Mouse (Mus musculus) lung, embryonic 14.5 days (tissue): ENCODE data around the gene Asna1. TPM values are rescaled to one million over a fixed set of nuclear protein-coding genes. Genes with fewer than 3 reads are reported as not detected.

ENCODE experiments used
- ATAC-seq: fragments of 200-750 bp; cut with Nextera tagmentation; 2 replicates; pipeline ENCODE4 v1.8.0; 2017; ENCODE audit warnings: mild to moderate bottlenecking, moderate TSS enrichment, moderate library complexity; ENCODE audit not compliant: insufficient read depth
- DNase-seq: peaks from one replicate; pipeline ENCODE4 v3.0.0-alpha.2; 2015
- H3K27ac ChIP-seq: fragments of 300-500 bp; sonication (generic); 2 replicates; pipeline ENCODE4 v1.5.1; 2014; ENCODE audit warnings: low read depth, mild to moderate bottlenecking, moderate library complexity
- H3K27me3 ChIP-seq: fragments of 300-500 bp; sonication (generic); 2 replicates; pipeline ENCODE4 v1.6.1; 2014; ENCODE audit warnings: low read length, control low read depth; ENCODE audit not compliant: insufficient read depth
- H3K36me3 ChIP-seq: fragments of 300-500 bp; sonication (generic); 2 replicates; pipeline ENCODE4 v1.6.1; 2014; ENCODE audit warnings: control low read depth; ENCODE audit not compliant: insufficient read depth
- H3K4me1 ChIP-seq: fragments of 300-500 bp; sonication (generic); 2 replicates; pipeline ENCODE4 v1.6.1; 2014; ENCODE audit warnings: antibody characterized with exemption, control low read depth; ENCODE audit not compliant: insufficient read depth
- H3K4me2 ChIP-seq: fragments of 300-500 bp; sonication (generic); 2 replicates; pipeline ENCODE4 v1.6.1; 2014; ENCODE audit warnings: mild to moderate bottlenecking
- H3K4me3 ChIP-seq: fragments of 300-500 bp; sonication (generic); 2 replicates; pipeline ENCODE4 v1.5.1; 2014; ENCODE audit warnings: low read depth, low read length
- H3K9ac ChIP-seq: fragments of 300-500 bp; sonication (generic); 2 replicates; pipeline ENCODE4 v1.6.1; 2014
- H3K9me3 ChIP-seq: fragments of 300-500 bp; sonication (generic); 2 replicates; pipeline ENCODE4 v1.6.1; 2016; ENCODE audit warnings: low read depth, low read length, control low read depth
- CTCF ChIP-seq: IDR thresholded peaks from 2 replicates; pipeline ENCODE4 v1.5.1; 2016; ENCODE audit warnings: antibody characterized with exemption, low read depth
- WGBS: fragments of 180-500 bp; shearing (Covaris S2); extraction: QIAGEN DNeasy Blood & Tissue Kit; methylation state at CpG from one replicate; pipeline ENCODE4 v1.1.7; 2014; 5-methylcytosine and 5-hydroxymethylcytosine counted together
- polyA plus RNA-seq: library from polyadenylated mRNA; unstranded; fragments of >200 nt; fragmentation: Nextera tagmentation; extraction: Ambion mirVana; gene quantifications from 2 replicates; pipeline ENCODE4 v1.2.1, GENCODE M21; 2014

Asna1 gene
- polyA plus RNA-seq, 1 experiment from 2014 or later, result 98.0 TPM

DNA sequence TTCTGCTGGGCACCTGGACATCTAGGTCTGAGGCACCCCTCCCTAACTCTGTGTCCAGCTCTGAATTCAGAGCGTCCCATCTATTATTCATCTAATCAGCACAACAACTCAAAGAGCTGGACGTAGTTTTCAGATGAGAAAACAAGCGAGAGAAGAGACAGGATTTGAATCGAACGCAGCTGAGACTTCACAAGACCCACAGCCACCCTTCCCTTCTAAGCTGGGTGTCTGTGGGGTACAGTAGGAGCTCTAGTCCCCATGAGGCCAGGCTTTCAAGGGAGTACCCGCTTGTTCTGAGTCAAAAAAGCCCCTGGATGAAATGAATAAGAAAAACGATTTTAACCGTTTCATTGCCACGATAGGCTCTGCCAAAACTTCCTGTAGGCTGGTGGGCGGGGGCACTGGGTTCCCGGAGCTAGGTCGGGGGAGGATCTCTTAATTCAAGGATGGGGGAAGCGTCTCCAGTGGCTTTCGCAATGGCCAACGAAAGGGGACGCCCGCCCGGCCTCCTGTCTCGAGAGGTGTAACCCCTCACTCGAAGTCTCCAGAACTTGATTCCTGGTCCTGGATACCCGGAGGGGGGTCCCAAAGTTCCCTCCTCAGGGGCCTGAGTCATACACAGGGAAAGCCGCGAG lies 39.9 kb downstream of the Asna1 start:
- ATAC-seq (no peak), DNase-seq (peak; percentile 64)
- no peaks in the 10 kb centered on the region for H3K9me3 ChIP-seq
- peak overlapping the region; percentile 52 for H3K4me3 ChIP-seq
- no peaks in the 10 kb centered on the region for H3K36me3 ChIP-seq
- H3K27me3 ChIP-seq, result no peaks in the 10 kb centered on the region
- no peak for TF ChIP-seq CTCF
- H3K4me1 ChIP-seq, result peaks cover 48% of the 10 kb centered on the region
- peak overlapping the region; percentile 100 for H3K4me2 ChIP-seq
- H3K27ac ChIP-seq, result peak overlapping the region; percentile 67
- H3K9ac ChIP-seq, result peak overlapping the region; percentile 58
- 2% methylated on average over 23 of the region's 23 CpGs for WGBS

DNA sequence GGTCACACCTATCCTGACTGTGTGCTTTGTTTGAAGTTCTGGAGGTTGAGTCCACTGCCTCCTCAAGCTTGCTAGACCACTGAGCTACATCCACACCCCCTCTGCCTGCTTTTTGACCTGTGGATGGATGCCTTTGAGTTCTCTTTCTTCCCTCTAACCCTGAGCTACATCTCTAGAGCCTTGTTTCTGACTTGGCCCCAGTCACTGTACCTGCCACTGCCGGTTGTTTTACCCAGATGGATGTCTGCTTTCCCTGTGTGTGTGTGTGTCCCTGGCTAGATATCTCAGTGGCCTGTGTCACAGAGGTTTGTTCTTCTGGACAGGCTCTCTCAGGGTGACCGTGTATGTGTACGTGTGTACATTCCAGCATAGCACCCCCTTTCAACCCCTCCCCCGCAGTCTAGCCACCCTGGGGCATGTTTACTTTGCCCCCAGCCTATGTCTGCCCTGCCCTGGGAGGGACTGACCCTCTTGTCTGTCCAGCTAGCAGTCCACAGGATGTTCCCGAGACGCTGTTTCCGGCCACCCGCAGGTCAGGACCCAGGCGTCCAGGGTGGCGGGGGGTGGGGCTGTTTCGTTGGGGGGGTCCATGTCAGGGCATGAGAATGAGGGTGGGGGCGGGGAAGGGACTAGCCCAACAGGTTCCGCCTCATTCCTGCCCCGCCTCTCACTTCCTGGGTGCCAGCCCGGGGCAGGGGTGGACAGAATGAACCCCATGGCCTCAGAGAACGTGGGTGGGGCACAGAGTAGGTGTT lies 40.6 kb downstream of the Asna1 start:
- peak overlapping the region; percentile 52 for H3K4me3 ChIP-seq
- no peaks in the 10 kb centered on the region for H3K9me3 ChIP-seq
- 3% methylated on average over 16 of the region's 16 CpGs for WGBS
- peaks cover 53% of the 10 kb centered on the region for H3K4me1 ChIP-seq
- no peak for ATAC-seq
- peak; percentile 23 for DNase-seq
- no peaks in the 10 kb centered on the region for H3K27me3 ChIP-seq
- H3K4me2 ChIP-seq, result peak overlapping the region; percentile 100
- no peak for TF ChIP-seq CTCF
- H3K27ac ChIP-seq, result peak overlapping the region; percentile 67
- H3K9ac ChIP-seq, result peak overlapping the region; percentile 58
- H3K36me3 ChIP-seq, result no peaks in the 10 kb centered on the region

DNA sequence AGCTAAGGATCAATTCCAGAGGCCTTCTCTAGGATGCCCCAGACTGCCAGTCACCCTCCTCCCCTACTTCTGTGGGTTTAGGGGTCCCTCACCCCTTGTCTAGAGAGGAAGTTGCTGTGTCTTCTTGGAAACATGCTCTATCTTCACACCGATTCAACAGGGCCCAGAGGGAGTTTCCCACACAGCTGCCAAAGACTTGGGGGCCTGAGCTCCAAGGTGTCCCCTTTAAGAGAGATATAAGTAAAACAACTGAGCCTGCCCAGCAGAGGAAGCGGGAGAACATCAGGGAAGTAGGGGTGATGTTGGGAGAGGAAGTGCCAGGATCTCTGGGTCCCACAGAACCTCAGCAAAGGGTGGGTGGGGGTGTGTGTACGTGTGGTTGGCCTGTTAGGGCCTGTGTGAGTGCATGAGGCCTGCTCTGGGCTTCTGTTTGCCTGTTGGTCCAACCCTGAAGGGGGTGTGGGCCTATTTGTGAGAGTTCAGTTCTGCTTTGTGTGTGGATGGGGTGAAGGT lies 42.5 kb downstream of the Asna1 start:
- WGBS, result 57% methylated on average over 3 of the region's 3 CpGs
- Histone ChIP-seq H3K27me3 (no peaks in the 10 kb centered on the region; the same call in 1 of the 2 replicates), H3K9me3 (no peaks in the 10 kb centered on the region), H3K4me3 (no peak overlapping the region), H3K27ac (peak overlapping the region; percentile 24; the same call in 1 of the 2 replicates), H3K4me1 (peaks cover 56% of the 10 kb centered on the region), H3K36me3 (no peaks in the 10 kb centered on the region), H3K4me2 (peak overlapping the region; percentile 3), H3K9ac (0 out of 2 replicates have a peak overlapping the region, but pooled peaks have one; percentile 3)
- no peak for TF ChIP-seq CTCF
- no peak for ATAC-seq
- no peak for DNase-seq

DNA sequence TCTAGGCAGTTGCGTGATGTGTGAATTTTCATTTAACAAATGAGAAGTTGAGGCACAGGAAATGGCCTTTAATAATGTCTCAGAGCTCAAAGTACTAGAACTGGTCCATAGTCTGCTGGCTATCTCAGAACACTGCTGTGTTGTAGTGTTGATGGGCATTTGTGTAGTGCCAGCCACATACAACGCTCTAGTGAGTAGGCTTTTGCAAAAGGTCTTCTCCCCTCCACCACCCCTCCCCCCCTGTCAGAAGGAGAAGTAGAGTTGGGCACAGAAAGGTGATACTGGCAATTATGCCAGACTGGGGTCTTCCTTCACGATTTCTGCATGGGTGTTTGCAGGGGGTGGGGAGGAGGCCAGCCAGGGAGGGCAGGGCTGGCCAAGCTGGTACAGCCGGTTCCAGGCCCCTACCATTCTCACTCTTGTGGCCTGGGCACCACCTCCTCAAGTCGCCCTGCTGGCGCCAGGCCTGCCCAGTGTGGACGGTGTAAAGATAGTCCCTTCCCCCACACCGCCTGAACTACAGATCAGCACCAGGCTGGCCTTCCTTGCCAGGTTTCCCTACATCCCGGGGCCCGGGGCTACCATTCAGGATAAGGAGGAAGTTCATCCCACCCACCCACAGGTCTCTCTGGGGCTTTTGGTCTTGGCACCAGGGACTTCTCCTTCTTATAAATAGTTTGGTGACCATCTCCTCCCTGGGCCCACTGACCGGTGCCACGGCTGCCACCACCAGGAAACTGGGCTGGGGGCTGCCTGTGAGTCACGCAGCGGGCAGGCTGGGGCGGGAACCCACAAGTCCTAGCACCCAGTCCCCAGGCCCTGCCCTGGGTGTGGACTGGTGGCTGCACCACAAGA lies 43.2 kb downstream of the Asna1 start:
- Histone ChIP-seq H3K4me3 (no peak overlapping the region), H3K27ac (peak overlapping the region; percentile 80), H3K9ac (0 out of 2 replicates have a peak overlapping the region, but pooled peaks have one; percentile 3), H3K27me3 (peaks cover 4% of the 10 kb centered on the region), H3K36me3 (no peaks in the 10 kb centered on the region), H3K4me2 (peak overlapping the region; percentile 3), H3K9me3 (no peaks in the 10 kb centered on the region), H3K4me1 (peaks cover 56% of the 10 kb centered on the region)
- 73% methylated on average over 15 of the region's 15 CpGs for WGBS
- DNase-seq (no peak), ATAC-seq (no peak)
- no peak for TF ChIP-seq CTCF

DNA sequence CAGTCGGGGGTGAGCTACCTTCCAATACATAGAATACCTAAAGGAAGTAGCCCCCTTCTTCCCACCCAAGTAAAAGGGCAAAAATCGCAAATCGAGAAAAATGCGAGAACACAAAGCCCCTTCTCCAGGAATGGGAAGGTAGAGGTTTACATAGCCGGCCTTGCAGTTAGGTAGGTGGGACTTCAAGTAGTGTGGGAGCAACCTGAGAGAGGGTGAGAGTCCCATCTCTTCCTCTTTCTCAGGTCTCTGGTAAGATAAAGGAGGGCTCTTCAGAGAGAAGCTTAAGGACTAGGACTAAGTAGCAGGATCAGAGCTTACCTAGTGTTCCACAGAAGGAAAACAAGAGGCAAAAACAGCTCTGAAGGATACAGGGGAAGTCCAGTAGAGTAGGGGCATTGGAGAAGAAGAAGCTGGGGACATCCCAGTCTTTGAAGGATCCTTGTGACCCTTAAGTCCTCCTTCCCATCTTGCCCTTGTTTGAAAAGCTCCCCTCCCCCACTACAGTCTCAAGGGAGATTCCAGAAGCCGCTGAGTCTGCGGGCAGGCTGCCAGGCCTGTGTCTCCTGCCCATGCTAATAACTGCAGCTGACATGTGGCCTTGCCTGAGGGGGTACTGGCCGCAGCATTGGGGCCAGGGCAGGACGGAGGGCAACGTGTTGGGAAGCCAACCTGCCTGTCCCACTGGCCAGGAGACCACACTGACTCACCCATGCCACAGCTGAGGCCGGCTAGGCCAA lies 44.3 kb downstream of the Asna1 start:
- peak overlapping the region; percentile 80 for H3K27ac ChIP-seq
- H3K4me2 ChIP-seq, result peak overlapping the region; percentile 99
- no peak overlapping the region; the same call in 1 of the 2 replicates for H3K4me3 ChIP-seq
- ATAC-seq, result no peak
- peaks cover 5% of the 10 kb centered on the region for H3K27me3 ChIP-seq
- peak; percentile 93 for DNase-seq
- peaks cover 56% of the 10 kb centered on the region for H3K4me1 ChIP-seq
- H3K36me3 ChIP-seq, result no peaks in the 10 kb centered on the region
- H3K9me3 ChIP-seq, result no peaks in the 10 kb centered on the region
- TF ChIP-seq CTCF, result no peak
- WGBS, result 25% methylated on average over 11 of the region's 11 CpGs
- H3K9ac ChIP-seq, result peak overlapping the region; percentile 47; the same call in 1 of the 2 replicates

DNA sequence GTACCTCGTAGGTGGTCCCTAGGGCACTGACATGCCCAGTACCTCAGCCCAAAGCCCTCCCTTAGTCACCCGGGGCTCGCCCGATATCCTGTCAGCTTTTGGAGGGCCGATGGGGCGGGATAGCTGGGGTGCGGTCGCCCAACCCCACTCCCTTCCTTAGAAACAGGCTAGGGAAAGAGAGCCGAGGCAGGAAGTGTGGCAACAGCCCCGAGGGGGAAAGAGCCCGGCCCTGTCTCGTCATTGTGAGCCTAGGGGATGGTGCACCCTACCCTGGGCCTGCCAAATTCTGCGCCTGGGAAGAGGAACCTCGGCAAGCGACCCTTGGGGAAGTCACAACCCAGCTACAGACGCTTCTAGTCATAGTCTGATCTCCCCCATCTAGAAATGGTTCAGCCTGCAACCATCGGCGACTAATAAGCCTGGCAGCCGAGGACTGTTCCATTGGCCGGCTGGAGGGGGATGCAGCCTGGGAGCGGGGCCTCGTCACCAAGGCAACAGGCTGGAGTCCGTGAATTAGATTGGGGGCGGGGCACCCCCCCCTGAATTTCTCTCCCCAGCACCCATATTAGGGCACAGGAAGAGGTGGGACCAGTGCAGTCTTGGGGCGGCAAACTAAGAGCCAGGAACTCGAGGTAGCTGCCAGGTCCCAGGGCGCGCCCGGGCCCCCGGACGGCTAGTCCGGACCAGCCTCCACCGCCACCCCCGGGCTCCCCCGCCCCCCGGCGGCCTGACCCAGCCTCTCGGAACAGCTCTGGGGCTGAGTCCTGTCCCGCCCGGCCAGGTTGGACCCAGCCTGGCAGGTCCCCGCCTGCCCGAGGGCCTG lies 45.3 kb downstream of the Asna1 start:
- Histone ChIP-seq H3K9ac (peak overlapping the region; percentile 47), H3K9me3 (no peaks in the 10 kb centered on the region), H3K4me2 (peak overlapping the region; percentile 99), H3K4me1 (peaks cover 52% of the 10 kb centered on the region), H3K27me3 (peaks cover 5% of the 10 kb centered on the region), H3K27ac (peak overlapping the region; percentile 80), H3K36me3 (peaks cover 3% of the 10 kb centered on the region), H3K4me3 (peak overlapping the region; percentile 37)
- TF ChIP-seq CTCF, result no peak
- peak; percentile 95 for DNase-seq
- WGBS, result 2% methylated on average over 38 of the region's 42 CpGs
- ATAC-seq, result peak; percentile 32
